Mouse (Mus musculus) cerebellum, adult 8-10 months (tissue): ENCODE results near the gene Fam193a.

Experiments used
- DNase-seq: peaks from one replicate; pipeline ENCODE4 v3.0.0; 2022

Gene Fam193a

DNA sequence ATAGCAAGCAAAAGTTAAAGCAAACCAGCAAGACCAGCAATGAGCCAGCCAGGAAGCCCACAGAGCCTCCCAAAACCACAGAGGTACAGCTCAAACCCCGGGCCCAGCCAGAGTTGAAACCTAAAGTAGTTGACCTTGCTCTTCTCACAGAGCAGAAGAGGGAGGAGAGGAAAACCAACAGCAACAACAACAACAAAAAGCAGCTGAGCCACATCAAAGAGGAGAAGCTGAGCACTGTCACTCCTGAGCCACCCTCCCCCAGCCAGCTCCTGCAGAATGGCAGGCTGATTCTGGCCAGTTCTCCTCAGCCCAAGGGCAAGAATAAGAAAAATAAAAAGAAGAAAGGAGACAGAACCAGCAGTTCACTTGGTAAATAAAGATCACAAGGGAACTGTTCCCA is 96.3 kb downstream of the Fam193a start:
- DNase-seq, result no peak

- DNase-seq, result no peak
Observed at GRCm38 (mm10) chr5:34466648-34467047, 96.9 kb downstream of the Fam193a start.

GRCm38 (mm10) chr5:34468039-34468775 is 98.5 kb downstream of the Fam193a start:
- no peak for DNase-seq

DNA sequence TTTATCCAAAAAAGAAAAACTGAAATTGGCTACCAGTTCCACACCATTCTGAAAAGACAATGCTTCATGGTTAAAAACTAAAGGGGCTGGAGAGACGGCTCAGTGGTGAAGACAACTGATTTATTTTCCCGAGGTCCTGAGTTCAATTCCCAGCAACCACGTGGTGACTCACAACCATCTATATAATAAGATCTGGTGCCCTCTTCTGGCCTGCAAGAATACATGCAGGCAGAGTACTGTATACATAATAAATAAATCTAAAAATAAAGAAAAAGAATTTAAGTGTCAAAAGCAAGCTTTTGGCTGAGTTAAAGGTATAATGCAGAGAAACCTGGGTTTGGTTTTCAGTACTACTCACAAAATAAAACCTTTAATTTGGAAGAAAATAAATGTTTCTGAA is 111.2 kb downstream of the Fam193a start:
- DNase-seq, result no peak

DNA sequence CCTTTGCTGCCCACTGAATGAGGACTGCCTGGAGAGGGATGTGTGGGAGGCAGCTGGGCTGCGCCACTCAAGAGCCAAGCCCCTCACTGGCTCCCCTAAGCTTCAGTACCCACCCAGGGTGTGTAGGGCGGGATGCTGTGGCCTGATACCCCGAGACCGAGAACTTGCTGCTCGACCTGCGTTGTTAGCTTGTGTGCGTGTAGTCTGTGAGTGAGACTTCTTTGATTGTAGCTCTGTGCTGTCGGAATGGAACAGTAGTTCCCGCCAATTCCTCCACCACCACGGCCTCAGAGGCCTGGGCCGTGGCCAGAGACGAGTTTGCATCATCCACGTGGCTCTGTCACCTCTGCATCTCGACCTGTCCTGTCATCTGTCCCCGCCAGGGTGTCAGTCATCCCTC is 116.0 kb downstream of the Fam193a start:
- DNase-seq, result no peak

GRCm38 (mm10) chr5:34487320-34488090 is 117.8 kb downstream of the Fam193a start:
- DNase-seq, result no peak

DNA sequence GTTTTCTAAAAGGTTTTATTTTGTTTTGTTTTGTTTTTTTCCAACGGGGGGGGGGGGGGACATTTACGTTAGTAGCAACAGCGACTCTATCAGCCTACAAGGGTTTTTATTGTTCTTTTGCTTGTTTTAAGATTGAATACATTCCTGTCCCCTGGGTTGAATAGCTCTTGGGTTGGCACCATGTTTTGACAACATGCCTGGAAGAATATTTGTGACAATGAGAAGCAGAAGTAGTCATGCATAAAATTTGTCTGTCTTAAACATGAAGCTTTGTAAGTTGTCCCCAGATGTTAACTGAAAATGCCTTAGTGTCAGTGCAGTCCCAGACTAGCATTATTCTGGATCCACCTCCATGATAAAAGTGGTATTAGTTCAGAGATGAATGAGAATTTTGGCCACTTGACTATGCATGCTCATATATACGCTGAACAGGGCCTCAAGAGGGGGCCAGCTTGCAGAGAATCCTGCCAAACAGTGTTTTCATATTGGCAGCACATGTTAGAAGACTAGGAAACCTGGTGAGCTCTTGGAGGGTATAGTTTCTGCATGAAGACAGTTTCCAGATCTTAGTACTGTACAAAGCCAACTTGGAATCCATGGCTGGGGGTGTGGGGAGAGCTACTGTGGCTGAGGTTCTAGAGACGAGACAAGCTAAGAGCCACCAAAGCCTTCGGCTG is 119.1 kb downstream of the Fam193a start:
- DNase-seq, result no peak

GRCm38 (mm10) chr5:34489418-34489787 is 119.7 kb downstream of the Fam193a start:
- no peak for DNase-seq

DNA sequence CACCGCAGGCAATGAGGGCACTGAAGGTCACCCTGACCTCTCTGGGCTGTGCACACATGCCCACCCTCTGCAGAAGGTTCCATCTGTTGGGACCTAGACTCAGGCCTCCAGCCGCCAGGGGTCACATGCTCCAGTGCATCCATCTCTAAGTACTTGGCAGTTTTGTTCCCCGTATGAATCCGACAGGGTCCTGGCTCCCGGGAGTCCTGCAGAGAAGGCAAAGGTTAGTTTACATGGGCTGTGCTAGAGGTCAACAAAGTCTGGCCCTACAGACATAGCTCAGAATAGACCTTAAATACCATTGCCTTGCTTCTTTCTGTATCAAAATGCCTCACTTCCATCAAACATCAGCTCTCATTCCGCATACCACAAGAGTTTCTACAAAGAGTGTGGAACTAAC is 127.0 kb downstream of the Fam193a start:
- DNase-seq, result no peak

GRCm38 (mm10) chr5:34500886-34501285 is 131.2 kb downstream of the Fam193a start:
- no peak for DNase-seq

- no peak for DNase-seq
Observed at GRCm38 (mm10) chr5:34501588-34501987, 131.9 kb downstream of the Fam193a start.

GRCm38 (mm10) chr5:34502411-34502810 is 132.7 kb downstream of the Fam193a start:
- DNase-seq, result no peak

DNA sequence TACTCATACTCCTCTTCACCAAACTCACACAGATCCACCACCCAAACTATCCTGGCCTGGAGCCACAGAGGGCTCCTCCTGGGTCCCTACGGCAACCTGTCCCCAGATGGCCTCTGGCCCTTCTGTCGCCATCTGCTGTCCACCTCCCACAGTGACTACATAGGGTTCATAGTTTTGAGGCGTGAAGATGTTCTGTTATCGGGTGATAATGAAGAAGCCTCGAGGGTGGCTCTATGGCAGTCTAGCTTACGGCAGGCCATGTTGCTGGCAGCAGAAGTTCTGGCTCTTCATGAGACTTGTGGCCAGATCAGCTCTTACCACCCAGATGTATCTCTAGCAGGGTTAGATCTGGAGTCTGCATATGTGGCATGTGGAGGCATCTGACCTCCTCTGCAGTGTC is 133.1 kb downstream of the Fam193a start:
- no peak for DNase-seq

GRCm38 (mm10) chr5:34512486-34512885 is 142.8 kb downstream of the Fam193a start:
- DNase-seq, result no peak

DNA sequence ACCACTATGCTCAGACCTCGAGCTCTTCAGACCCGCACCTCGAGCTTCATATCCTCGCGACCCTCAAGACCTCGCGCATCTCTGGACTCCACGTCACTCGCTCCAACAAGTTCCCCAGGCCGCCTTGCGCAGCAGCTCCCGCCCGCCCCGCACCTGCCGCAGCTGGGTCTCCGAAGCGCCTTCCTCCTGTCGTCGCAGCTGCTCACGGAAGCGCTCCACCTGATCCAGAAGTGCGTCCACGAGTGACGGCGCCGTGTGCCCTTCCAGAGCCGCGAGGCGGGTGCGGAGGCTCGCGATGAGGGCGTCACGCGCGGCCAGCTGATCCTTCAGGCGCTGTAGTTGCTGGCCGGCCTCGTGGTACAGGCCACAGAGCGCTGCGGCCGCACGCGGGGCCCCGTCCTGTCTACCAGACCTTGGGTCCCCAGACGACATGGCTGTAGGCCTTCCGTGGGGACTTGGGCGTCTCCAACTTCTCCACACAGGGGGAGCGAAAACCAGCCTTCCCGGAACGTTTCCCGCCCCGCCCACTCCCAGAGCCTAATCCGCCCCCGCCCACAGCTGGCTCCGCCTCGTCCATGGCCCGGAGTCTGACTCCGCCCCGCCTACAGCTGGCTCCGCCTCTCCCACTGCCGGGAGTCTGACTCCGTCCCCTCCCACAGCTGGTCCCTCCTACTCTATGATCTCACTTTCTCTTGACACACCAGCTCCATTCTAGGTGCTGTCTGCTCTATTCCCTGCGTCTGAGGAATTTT is 143.9 kb downstream of the Fam193a start, which contains the start of gene Tnip2:
TSS of gene Tnip2 (minus strand) at position 526 of the 752 bp plus-strand sequence.
- peak; percentile 62 for DNase-seq

GRCm38 (mm10) chr5:34514218-34514566 is 144.5 kb downstream of the Fam193a start:
- DNase-seq, result no peak

- DNase-seq, result no peak
Observed at GRCm38 (mm10) chr5:34515096-34515495, 145.4 kb downstream of the Fam193a start.

DNA sequence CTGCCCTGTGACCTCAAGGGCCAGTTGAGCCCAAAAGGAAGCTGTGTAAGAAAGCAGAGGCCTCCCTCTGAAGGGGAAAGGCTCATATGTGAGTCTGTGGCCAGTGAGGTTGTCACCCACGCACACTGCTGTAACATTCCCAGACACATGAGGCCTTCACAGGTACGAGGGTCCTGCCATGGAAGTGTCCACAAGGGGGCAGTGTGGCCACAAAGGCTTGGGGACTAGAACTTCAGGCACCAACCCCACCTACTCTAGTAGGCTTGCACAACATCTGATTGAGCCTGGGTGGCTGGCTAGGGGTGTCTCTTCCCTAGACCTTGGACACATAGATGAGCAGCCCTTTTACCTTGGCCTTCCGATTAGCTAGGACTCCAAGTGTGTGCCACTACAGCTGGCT is 148.2 kb downstream of the Fam193a start:
- peak; percentile 72 for DNase-seq

- DNase-seq, result no peak
Observed at GRCm38 (mm10) chr5:34519389-34519910, 149.7 kb downstream of the Fam193a start.

GRCm38 (mm10) chr5:34520458-34521209 is 150.9 kb downstream of the Fam193a start:
- no peak for DNase-seq

DNA sequence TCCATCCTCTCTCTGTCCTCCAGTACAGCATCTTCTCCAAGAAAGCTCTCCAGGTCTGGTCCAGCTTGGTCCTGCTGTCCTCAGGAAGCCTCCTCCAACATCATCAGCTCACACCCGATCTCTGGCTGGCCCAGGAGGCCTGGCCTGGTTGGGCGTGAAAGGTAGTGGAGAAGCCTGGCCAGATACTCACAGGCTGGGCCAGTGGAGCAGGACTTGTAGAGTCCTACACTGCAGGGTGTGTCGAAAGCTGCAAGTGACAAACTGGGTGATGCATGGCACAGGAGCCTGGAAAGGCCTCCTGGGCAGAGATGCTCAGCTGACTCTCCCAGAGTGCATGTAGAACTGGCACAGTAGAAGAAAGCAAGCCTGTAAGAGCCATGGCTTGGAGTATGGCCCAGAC is 151.6 kb downstream of the Fam193a start:
- no peak for DNase-seq

- no peak for DNase-seq
Observed at GRCm38 (mm10) chr5:34523958-34524485, 154.3 kb downstream of the Fam193a start.
